Mouse (Mus musculus) T-cell, adult 2 months (primary cell): ENCODE results near the gene Hoxa3.

ENCODE experiments used
- DNase-seq: peaks from one replicate; pipeline ENCODE4 v3.0.0; 2022; ENCODE audit warnings: low spot score

Gene Hoxa3

DNA sequence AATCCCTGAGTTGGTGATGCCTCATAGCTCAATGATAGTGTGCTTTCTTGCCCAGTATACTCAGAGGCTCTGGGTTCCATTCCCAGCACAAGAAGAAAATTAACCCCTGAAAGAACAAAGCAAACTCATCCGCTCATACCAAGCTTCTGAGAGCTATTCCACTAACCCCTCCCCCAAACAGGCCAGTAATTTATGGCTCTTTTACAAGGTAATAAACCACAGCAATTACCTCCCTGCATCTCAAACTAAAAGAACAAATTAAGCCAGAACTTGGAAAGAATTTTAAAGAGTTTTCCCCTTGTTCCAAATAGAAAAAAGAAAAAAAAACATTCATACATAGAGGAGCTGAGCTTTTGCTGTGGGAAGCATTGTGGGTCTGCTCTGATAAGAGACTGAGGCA, 30.3 kb downstream of the Hoxa3 start:
- DNase-seq = no peak

- no peak for DNase-seq
Measured at GRCm38 (mm10) chr6:52182030-52182429, 31.1 kb downstream of the Hoxa3 start.

GRCm38 (mm10) chr6:52180726-52181125, 32.4 kb downstream of the Hoxa3 start:
- DNase-seq = no peak

DNA sequence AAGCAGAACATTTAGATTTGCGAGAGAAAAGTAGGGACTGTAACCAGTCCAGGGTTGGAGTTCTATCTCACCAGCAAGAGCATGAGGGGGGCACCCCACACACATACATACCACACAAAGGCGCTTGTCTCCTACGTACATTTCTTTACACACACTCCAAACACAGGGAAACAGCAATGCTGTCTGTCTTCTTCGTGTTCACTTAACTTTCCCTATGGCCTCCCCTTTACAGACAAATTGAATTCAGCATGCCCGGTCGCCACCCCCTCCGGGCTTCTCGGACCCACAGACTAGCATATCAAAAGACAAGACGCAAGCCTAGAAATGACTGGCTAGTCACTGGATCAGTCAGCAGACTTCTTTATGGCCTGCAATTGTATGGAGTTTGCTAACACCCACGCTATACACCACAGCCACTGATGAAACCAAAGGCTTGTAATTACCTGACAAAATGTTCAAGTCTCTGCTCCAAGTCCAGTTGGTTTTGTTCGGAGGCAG, 32.9 kb downstream of the Hoxa3 start:
- no peak for DNase-seq

DNA sequence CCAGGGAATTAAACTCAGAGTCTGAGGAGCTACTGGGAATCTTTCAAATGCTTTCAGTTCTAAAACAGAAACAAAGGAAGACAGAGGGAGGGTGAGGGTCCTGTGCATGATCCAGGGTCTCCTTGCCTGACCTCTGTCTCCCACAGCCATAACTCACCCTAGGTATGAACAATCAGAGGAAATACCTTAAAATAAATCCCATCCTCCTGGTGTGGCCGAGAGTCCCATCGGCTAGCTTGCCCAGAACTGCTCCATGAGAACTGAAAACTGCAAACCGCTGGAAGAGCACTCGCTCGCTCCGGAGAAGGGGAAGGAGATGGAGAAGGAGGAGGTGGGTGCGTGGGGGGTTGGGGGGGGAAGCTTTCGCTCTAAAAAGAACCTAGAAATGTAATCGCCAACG, 33.4 kb downstream of the Hoxa3 start:
- no peak for DNase-seq

DNA sequence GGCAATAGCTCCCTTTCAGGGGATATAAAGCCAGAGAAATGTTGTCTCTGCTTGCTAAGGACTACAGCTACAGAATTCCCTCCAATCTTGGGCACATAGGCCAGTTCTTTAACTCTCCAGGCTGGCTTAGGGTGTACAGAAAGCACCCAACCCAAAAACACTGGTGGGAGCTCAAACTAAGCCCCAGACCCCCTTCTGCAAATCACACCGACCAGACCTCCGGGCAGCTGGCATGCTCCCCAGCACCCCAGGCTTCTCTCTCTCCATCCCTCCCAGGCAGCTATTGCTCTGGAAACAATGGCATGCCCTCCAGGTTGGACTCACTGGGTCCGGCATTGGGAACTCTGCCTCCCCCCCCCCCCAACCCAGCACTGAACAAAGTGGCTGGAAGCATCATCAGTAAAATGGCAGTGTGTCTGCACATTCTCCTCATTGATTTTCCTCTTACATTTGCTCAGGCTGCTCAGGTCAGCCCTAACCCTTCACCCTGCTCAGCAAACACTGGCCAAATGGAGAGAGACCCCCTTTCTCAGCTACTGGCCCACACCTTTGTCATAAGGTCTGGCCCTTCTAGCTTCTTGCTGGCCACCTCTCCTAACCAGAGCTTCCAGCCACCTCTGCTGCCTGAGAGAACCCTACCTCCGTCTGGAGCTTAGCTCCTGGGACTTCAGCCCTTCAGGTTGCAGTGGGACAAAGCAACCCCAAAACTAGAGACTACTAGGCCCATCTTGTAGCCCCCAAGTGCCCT, 34.0 kb downstream of the Hoxa3 start:
- no peak for DNase-seq

DNA sequence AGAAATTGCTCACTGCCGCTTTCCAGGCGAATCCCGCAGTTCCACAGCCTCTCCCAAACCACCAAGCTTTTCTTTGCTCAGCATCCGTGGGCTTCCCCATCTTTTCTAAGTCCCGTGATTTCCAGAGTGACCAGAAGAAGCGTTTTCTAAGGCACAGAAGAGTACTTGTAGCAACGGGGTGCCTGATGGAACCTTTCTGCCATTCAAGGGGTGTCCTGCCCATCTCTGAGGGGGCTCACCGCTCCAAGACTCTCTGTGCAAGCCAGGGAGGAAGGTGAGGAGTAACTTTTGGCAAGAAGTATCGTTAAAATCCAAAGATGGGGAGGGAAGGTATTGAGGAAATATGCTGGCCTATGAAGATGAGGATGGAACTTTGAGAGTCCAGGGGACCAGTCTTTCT, 35.3 kb downstream of the Hoxa3 start:
- DNase-seq = no peak

GRCm38 (mm10) chr6:52177061-52177735, 35.9 kb downstream of the Hoxa3 start, which contains the start of gene 5730596B20Rik:
5730596B20Rik (plus strand) TSS chr6:52177498.
- no peak for DNase-seq

- no peak for DNase-seq
Measured at GRCm38 (mm10) chr6:52176391-52176790, 36.7 kb downstream of the Hoxa3 start.

GRCm38 (mm10) chr6:52175864-52176263, 37.3 kb downstream of the Hoxa3 start:
- no peak for DNase-seq

GRCm38 (mm10) chr6:52174968-52175751, 38.0 kb downstream of the Hoxa3 start:
- DNase-seq = no peak

DNA sequence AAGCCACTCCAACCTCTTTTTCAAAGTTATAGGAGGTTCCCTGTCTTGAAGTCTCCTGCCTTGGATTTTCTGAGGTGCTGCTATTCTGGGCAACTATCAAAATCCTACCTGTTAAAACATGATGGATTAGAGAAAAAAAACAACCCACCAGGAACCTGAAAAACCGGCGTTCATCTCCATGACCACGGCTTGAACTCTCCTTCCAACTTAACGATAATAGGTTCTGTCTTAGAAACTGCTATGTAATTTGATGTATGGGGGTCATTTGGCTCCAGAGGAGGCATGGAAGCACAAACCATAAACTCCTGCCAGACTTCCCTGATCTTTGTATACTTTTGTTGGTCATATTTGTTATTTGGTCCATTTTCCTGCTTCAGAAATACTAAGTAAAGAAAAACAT, 39.5 kb downstream of the Hoxa3 start:
- DNase-seq = no peak

DNA sequence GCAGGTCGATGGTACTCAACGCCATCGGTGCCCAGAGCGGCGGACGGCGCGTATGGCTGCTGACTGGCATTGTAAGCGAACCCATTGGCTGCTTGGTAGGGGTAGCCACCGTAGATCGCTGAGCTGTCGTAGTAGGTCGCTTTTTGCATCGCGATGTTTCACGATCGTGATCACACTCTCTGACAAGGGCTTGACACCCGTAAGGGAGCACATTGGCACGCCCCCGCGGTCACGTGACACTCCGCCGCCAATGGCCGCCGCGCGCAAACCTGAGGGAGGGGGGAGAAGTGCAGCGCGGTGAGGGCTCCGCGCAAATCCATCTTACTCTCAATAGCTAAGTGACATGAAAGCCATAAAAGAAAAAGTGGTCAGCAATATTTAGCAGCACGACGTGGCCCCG, 40.6 kb downstream of the Hoxa3 start:
- DNase-seq = no peak

- DNase-seq = no peak
Measured at GRCm38 (mm10) chr6:52171938-52172337, 41.2 kb downstream of the Hoxa3 start.

DNA sequence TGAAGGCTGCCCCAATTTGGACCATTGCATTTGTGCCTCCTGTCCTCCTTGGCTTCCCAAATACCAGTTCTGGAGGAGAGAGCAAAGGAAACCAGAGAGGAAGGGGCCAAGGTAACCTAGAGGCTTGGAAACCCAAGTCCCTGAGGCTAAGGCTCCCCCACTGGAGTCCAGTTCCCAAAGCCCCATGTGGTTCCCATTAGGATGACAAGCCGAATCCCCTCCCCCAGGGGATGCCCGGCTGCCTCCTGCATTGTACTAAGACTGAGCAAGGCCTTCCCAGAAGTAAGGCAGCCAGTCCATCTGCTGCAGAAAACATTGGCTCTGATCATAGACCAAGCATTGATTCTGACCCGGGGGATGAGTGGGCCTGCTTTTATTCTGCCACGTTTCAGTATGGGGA, 41.8 kb downstream of the Hoxa3 start:
- no peak for DNase-seq

DNA sequence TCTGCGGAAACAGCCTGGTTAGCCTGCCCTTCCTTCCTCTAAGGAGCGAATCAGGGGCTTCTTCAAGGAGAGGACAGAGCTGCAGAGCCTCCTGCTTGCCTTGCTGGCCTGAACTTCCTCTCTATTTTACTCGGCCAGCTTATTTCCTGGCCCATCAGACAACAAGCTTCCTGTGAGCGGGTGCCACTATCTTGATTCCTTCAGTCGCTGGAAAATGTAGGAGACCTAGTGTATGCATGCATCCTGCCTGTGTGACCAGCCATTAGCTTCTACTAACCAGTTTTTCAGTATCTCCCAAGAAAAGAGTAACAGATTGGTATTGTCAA, 42.3 kb downstream of the Hoxa3 start:
- no peak for DNase-seq

DNA sequence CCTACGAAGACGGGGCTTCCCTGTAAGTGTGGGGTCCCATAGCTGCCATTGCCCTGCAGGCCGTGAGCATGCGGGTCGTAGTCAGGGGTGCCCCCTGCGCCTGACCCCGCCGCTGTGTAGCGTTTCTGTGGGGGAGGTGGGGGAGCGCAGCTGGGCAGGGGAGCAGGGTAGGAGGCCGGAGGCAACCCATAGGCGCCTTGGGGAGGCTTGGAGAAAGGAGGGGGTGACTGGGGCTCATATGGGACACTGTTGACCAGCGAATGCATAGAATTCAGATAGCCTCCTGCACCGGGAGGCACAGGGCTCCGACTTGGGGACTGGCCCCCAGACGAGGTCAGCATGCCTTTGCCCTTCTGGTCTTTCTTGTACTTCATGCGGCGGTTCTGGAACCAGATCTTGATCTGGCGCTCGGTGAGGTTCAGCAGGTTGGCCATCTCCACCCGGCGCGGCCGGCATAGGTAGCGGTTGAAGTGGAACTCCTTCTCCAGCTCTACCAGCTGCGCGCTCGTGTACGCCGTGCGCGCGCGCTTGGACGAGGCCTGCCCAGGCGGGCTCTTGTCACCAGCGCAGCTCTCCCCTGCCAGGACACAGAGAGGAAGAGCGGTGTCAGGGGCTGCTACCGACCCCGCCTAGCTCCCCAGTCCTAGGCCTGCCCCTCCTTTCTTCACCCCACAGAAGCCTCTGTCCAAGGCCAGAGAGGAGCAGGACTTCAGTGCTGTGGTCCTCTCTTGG, 42.8 kb downstream of the Hoxa3 start:
- DNase-seq = no peak

DNA sequence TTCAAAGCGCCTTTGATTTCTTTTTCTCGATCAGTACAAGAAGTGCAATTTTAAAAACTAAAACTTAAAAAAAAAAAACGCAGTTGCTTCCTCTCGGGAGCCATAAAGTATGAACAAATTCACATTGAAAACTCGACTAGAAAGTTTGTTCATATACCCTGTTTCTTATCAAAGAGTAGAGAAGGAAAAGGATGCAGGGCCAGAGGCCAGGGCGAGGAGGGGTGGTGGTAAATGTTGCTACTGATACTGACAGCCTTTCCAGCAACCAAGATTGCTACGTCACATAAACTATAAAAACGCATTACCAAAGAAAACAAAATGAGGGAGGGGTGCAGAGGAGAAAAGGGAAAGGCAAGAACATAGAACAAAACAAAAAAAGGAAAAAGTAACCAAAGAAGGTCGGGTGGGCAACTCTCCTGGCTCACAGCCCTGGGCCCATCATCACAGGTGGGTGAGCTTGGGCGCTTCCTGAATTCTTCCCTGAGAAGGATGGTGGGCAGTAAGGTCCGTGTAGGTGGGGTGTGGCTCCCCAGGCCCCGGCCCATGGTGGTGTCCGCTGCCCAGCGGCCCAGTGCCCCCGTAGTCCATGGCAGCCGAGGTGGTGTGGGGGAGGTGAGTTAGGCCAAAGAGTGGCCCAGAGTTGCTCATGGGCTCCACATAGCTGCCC, 43.5 kb downstream of the Hoxa3 start:
- DNase-seq = no peak

DNA sequence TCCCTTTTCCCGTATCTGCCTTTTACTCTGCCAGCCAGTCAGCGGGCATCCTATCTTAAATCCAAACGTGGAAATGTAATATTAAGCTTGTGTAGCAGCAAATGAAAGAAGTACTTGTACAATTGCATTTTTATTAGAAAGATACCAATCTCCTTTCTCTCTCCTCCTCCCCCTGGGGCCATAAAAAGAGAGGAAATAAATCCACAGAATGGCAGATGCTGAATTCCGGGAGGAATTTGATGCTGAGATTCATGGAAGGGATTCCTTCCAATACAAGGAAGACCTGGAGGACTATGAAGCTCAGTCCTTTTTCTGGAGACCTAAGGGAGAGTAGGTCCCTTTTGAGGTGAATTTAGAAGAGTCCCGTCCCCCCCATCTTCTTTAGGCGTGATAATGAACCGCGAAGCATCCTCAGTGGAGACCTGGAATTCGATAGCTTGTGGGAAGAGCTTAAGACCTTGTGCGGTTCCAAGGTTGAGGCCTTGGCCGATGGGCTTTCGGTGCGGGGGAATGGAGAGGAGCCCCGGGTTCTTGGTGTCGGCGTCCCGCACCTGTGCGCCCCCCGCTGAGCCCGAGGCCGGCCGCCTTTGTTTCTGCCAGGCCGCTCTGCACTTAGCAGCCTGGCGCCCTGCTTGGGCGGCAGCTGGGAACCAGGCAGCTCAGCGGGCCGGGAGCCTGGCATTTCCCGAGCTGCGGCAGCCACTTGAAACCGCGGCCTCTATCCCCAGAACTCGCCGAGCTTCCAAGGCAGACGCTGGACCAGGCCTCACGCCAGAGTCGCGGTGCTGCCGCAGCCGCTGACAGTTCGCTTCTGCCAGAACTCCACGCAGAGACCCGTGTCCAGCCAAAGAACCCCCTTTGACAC, 44.7 kb downstream of the Hoxa3 start:
- DNase-seq = no peak

- no peak for DNase-seq
Measured at GRCm38 (mm10) chr6:52167736-52168161, 45.4 kb downstream of the Hoxa3 start.

DNA sequence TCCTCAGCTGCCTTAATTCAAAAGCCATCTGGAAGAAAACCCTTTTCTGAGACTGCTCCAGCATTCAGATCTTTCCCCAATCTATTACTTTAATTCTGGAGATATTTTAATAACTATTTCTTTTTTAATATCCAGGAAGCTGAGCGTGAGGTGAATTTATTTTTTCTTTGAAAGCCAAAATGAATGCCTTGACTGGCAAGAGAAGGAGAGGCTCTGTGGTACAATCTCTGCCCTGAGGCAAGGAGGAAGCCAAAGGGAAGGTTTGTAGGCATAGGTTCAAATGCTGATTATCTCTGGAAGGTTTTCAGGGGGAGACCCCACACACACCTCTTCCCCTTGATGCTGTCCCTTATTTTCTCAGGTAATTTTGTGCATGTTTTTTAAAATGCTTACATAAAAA, 46.0 kb downstream of the Hoxa3 start:
- no peak for DNase-seq
